Mouse (Mus musculus) WW6 (cell line): ENCODE results near the gene Dao.

ENCODE experiments used
- DNase-seq: peaks from one replicate; pipeline ENCODE4 v3.0.0-alpha.2; 2013; ENCODE audit warnings: low read depth, low spot score

Gene Dao

GRCm38 (mm10) chr5:113983541-113983940 is 20.0 kb upstream of the Dao start:
- DNase-seq = no peak

- DNase-seq = no peak
Measured at GRCm38 (mm10) chr5:113984025-113984740, 19.3 kb upstream of the Dao start.

GRCm38 (mm10) chr5:113985737-113986136 is 17.8 kb upstream of the Dao start:
- DNase-seq = no peak

- no peak for DNase-seq
Measured at GRCm38 (mm10) chr5:113986182-113986961, 17.1 kb upstream of the Dao start.

GRCm38 (mm10) chr5:113989437-113990024 is 14.0 kb upstream of the Dao start:
- DNase-seq = no peak

GRCm38 (mm10) chr5:113990593-113990992 is 12.9 kb upstream of the Dao start:
- no peak for DNase-seq

GRCm38 (mm10) chr5:113991141-113991540 is 12.4 kb upstream of the Dao start:
- DNase-seq = no peak

- no peak for DNase-seq
Measured at GRCm38 (mm10) chr5:113992339-113992831, 11.1 kb upstream of the Dao start.

GRCm38 (mm10) chr5:113993031-113993486 is 10.4 kb upstream of the Dao start:
- no peak for DNase-seq

- no peak for DNase-seq
Measured at GRCm38 (mm10) chr5:113993487-113994465, 9.7 kb upstream of the Dao start, which contains the start of gene Ssh1. Ssh1 (minus strand) TSS chr5:113993894.

- DNase-seq = no peak
Measured at GRCm38 (mm10) chr5:113996458-113996857, 7.0 kb upstream of the Dao start.

GRCm38 (mm10) chr5:113999382-113999781 is 4.1 kb upstream of the Dao start:
- no peak for DNase-seq

GRCm38 (mm10) chr5:114004573-114004972 is 1.1 kb downstream of the Dao start:
- DNase-seq = no peak

GRCm38 (mm10) chr5:114005100-114005499 is 1.6 kb downstream of the Dao start:
- DNase-seq = no peak

- DNase-seq = no peak
Measured at GRCm38 (mm10) chr5:114006974-114007373, 3.5 kb downstream of the Dao start.

- no peak for DNase-seq
Measured at GRCm38 (mm10) chr5:114007753-114008453, 4.4 kb downstream of the Dao start.

- DNase-seq = no peak
Measured at GRCm38 (mm10) chr5:114009049-114009448, 5.5 kb downstream of the Dao start.

GRCm38 (mm10) chr5:114015121-114015520 is 11.6 kb downstream of the Dao start:
- no peak for DNase-seq

GRCm38 (mm10) chr5:114024390-114024789 is 20.9 kb downstream of the Dao start:
- no peak for DNase-seq

GRCm38 (mm10) chr5:114024885-114025284 is 21.4 kb downstream of the Dao start:
- no peak for DNase-seq
